Mouse (Mus musculus): ENCODE data around the gene Gm42906.

Gm42906 gene

DNA sequence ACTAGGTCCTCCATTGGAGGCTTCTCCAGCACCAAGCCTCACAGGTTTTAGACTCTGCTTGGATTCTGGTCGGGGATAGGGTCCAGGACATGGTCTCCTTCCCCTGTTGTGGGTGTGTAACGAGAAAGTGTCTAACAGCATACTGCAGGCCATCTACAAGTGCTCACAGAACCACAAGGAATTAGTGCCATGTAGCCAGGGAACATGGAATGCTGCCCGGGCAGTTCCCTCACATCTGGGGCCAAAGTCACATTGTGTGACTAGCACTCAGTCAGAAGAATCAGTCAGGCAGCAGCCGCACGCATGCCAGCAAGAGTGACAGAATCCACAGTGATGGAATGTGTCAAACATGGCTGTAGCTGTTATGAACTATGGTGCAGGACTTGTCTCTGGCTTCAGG, 261.7 kb downstream of the Gm42906 start:
- no peak for ATAC-seq (ENCODE audit: insufficient number of reproducible peaks, low FRiP score, low TSS enrichment)

DNA sequence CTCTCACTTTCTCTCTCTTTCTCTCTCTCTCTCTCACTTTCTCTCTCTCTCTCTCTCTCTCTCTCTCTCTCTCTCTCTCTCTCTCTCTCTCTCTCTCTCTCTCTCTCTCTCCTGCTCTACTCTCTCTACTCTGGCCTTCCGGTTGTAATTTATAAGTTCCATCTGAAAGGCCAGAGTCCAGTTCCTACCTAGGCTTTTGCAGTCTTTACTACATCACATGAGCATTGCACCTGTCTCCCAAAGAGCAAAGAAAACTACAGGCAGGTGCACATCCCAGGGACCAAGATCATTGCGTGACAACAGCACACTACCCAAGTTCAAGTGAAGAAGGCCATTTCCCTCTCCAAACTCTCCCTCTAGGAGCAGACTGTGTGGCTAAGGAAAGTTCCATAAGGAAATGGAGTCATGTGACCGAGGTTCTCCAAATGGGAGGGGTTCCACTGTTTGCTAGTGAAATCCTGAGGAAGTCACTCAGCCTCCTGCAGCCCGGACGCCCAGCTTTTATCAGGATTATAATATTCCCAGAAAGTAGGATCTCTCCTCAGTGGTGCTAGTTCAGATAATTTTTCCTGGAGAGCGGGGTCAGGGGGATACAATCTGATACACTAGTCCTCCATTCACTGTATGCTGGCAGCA, 262.5 kb downstream of the Gm42906 start:
- ATAC-seq (ENCODE audit: insufficient number of reproducible peaks, low FRiP score, low TSS enrichment): no peak

DNA sequence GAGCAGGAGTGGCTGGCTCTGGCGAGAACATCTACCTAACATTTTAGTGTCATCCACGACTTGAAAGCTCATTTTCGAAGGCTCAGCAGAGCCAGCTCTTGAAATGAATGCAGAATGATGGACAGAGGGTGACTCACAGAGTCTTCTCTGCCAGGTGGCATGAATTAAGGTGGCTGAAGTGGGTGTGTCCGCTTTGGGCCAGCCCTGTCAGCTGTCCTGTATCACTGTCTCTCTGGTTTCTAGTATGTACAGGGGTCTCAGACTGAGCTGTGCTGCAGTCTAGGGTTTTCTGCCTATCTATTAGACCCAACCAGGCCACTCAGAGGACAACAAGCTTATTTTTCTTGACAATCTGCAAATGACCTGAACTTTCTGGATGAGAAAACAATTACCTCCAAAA, 263.1 kb downstream of the Gm42906 start:
- no peak for ATAC-seq (ENCODE audit: insufficient number of reproducible peaks, low FRiP score, low TSS enrichment)

DNA sequence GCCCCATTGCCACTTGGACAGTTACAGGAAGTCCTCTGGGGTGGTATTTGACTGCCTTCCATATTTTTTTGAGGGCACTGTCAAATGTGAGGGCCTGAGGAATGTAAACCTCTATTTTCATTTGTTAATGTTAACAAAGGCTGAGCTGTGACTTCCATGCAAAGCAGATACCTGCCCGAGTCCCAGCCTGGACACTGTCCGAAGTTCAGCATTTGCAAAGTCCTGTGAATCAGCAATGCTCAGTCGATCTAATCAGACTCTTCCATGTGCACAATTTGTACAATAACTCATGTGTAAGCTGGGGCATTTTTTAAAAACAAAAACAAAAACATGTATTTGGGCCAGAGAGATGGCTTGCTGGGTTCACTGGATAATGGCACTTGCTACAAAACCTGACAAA, 265.3 kb downstream of the Gm42906 start:
- no peak for ATAC-seq (ENCODE audit: insufficient number of reproducible peaks, low FRiP score, low TSS enrichment)

DNA sequence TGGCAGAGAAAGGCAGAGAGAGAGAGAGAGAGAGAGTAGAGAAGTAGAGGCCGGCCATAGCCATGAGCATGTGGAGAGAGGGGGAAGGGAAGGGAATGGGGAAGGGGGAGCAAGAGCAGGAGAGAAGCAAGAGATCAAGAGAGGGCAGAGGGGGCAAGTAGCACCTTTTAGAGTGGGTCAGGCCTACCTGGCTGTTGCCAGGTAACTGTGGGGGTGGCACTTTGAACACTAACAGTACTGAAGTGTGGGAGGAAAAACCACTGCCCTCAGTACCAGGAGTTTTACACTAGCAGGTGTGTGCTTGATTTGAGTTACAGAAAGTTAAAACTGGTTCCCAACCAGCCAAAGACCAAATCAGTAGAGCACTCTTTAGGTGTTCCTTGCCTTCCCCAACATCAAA, 272.7 kb downstream of the Gm42906 start:
- ATAC-seq (ENCODE audit: insufficient number of reproducible peaks, low FRiP score, low TSS enrichment): no peak

DNA sequence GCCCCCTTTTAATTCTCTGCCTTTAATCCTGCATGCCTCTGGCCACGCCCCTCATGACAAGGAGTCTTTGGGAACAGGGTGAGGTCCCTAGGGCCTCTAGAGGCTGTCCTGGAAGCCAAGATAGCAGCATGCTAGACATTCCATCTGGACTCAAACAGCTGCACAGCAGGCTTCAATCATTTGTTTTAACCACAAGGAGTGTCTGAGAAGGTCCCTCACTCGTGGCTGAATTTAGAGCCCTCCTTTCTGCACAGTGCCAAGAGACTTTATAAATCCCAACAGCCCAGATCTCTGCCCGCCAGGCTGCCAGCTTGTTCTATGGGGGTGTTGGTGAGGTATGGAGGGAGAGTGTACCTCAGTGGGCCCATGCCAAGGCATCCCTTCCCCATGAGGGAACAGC, 273.2 kb downstream of the Gm42906 start:
- ATAC-seq (ENCODE audit: insufficient number of reproducible peaks, low FRiP score, low TSS enrichment): no peak

DNA sequence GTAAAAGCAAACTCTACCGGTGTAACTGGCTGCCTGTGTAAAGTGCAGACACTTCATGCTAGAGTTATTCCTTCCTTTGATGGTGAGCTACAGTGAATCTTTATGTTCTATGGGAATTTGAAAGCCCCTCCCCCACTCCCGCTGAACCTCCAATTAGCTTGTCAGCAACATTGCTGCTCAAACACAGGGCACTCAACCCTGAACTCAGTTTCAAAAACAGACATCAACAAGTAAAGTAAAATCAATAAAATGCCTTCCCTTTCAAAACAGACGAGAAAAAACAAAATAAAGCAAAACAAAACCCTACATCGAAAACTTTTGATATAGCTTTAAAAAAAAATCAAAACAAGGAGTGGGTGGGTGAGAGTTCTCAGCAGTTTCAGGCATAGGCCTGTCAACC, 273.9 kb downstream of the Gm42906 start:
- ATAC-seq (ENCODE audit: insufficient number of reproducible peaks, low FRiP score, low TSS enrichment): no peak

DNA sequence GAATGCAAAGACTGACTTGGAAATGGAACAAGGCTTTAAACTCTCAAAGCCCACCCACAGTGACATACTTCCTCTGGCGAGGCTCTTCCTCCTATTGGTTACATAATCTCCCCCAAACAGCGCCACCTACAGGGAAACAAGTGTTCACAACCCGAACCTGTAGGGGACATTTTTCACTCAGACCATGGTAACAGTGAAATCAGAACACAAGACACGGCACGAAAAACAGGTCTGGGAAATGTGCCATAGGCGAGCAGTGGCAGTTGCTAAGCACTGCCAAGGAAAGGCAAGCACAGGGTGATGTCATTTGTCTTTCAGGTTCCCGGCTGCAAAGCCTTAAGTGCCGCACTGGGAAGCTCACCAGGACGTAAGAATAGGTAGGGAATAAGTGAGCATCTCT, 276.4 kb downstream of the Gm42906 start:
- ATAC-seq (ENCODE audit: insufficient number of reproducible peaks, low FRiP score, low TSS enrichment): no peak

DNA sequence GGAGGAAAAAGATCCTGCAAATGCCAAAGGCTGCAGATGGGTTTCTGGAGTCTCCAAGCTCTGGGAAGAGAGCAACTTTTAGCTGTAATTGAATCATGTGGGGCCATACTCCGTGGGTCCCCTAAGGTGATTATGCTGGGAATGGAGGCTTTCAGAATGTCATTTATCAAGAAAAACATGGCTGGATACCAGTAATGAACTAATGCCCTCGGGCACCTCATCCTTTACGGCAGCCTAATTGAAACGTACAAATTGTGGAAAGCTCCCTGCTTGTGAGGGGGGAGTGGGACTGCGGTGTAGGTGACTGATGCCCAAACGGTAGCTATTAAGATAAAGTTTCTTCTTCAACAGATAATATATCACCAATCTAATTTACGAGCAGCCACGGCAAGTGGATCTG, 278.5 kb downstream of the Gm42906 start:
- ATAC-seq (ENCODE audit: insufficient number of reproducible peaks, low FRiP score, low TSS enrichment): no peak

DNA sequence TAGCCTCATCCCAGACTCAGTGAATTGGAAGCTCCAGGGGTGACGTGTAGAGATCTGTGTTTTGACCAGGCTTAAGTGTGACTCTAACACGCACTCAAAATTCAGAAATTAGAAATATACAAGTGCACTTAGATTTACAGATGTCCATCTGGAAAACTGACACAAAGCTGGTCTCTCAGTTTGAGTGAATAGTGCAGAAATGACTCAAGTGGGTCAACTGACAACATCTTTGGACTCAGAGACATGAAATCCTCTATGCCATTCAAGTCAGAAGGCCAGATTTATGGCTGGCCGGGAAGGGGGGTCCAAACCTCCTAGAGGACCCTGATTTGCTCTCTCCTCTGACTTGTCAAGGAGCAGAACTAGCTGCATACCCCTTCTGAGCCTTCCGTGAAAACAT, 279.9 kb downstream of the Gm42906 start:
- no peak for ATAC-seq (ENCODE audit: insufficient number of reproducible peaks, low FRiP score, low TSS enrichment)

DNA sequence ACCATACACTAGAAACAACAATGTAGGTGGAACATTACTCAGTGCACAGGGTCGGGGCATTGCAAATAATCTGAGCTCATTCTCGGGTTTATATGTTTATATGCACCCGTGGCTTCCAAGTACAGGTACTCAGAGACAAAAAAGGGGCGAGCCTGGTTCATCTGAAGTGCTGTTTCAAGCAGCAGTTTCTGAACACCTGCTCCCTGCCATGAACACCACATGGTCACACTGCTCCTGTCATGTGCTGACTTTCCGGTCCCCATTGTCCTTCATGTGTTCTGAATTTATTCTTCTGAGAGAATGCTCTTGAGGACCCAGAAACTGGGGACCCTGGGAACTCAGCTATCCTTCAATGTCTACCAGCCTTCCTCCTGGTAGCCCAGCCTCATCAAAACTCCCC, 282.2 kb downstream of the Gm42906 start:
- no peak for ATAC-seq (ENCODE audit: insufficient number of reproducible peaks, low FRiP score, low TSS enrichment)

DNA sequence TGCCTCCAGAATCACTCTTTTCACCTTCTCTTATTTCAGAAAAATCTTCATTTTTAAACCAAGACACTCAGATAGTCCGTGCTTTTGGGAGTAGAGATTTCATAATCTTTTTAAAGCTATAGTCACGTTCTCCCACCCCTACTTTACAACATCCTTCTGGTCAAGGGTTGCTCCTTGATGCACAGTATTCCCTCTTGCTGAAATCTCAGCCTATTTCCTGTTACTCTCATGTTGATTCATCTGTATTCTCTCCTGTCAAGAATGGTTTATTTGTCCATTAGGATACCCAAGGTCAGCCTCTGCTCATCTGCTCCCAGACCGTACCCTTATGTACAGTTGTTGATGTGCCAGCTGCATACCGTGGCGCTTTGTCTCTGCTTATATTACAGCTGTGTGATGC, 284.0 kb downstream of the Gm42906 start:
- no peak for ATAC-seq (ENCODE audit: insufficient number of reproducible peaks, low FRiP score, low TSS enrichment)

DNA sequence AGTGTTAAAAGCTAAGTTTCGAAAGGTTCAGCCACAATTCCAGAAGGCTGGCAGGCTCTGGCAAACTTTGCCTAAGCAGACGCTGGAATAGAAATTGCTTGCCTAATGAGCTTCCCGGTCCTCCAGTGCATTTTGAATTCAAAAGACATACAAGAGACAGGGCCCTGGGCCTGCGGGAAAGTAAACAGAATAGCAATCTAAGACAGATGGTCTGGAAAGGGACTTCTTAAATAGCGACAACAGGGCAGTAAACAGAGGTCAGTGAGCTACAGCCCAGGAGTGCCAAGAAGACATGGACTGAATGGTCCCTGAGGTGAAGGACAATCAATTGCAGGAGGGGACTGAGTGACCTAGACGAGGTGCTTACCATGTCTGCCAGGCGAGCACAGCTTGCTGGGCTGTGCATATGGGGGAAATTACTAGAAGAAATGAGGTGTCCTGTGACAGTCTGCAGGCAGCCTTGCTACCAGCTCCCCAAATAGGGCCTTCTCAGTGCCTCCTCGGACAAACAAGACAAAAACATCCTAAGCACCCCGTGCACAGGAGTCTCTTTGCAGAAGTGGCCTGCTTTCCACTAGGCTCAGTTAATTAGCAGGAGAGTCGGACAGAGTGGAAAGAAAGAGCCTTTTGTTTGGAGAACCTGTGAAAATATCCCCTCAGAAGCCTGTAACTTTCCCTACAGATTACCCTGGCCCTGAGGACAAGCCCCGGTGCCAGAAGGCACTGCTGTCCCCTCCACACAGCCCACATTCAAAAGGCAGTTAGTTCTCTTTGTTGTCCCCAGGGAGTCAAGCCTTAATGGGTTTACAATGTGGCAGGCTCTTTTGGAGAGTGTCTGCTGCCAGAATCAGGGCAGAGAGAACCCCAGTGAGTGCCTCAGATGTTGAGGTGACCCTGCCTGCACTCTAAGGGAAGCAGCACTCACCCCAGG, 285.0 kb downstream of the Gm42906 start:
- peak; percentile 10; the same call in 1 of the 2 replicates for ATAC-seq (ENCODE audit: insufficient number of reproducible peaks, low FRiP score, low TSS enrichment)

DNA sequence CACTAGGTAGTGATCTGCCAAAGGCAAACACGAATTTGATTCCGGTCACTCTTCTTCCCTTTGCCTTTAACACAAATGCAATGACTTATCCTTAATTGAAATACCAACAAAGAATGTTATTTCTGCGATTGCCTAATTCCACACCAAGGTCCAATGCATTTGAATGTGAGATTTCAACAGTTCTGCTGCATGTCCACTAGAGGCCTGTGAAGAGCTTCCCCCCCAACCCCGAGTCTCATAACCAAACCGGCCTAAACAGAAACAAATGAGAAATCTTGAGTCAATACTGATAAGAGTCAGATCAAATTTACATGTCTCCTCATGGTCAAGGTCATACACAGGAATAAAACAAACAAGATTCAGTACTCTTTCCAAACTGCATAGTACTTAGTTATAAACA, 285.7 kb downstream of the Gm42906 start:
- ATAC-seq (ENCODE audit: insufficient number of reproducible peaks, low FRiP score, low TSS enrichment): no peak

DNA sequence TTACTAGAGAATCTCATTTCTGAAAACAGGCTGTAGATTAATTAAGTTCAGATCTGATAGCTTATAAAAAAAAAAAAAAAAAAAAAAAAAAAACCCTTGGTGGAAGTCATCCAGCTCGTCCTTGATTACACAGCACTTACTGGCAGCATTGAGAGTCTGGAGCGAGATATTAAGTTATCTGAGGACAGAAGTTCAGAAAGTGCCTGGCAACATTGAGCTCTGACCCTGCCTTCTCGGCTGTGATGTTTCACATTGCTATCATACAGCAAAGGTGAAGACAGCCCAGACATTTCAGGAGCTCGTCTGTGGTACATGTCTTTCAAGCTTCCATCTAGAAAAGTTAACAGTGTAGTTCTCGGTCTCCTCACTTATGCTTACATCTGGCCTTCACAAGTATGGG, 290.1 kb downstream of the Gm42906 start:
- no peak for ATAC-seq (ENCODE audit: insufficient number of reproducible peaks, low FRiP score, low TSS enrichment)

DNA sequence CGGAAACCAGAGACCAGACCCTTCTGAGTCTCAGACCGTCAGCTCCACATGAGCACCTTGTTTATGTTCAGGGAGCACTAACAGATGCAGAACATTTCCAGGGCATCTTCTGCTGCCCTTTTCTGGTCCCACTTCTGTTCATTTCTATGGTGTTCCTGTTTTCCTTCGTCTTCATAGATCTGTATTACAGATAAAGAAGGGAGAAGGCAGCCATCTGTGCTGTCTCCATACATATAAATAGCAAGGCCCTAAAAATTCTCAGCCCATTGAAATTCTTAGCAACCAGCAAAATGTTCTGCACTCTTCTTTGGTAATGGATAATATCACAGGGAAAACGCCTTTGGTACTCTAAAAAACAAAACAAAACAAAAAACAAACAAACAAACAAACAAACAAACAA, 290.7 kb downstream of the Gm42906 start:
- ATAC-seq (ENCODE audit: insufficient number of reproducible peaks, low FRiP score, low TSS enrichment): no peak

DNA sequence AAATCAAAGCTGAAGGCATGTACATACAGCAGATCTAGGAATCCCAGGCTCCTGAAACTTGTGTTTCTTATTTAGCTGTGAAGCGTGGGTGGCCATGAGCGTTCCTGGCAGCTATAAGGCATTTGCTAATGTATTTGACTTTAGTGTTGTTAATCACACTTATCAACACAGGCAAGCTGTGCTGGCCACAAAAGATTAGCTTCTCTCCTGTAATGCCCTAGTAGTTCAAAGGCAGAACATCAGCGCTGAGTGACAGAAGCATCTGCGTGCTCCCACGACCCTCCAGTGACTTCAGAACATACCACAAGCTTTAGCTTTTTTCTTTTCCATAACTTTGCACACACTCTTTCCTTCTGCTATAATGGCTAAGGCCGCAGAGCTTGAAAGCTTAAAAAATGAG, 292.0 kb downstream of the Gm42906 start:
- no peak for ATAC-seq (ENCODE audit: insufficient number of reproducible peaks, low FRiP score, low TSS enrichment)

DNA sequence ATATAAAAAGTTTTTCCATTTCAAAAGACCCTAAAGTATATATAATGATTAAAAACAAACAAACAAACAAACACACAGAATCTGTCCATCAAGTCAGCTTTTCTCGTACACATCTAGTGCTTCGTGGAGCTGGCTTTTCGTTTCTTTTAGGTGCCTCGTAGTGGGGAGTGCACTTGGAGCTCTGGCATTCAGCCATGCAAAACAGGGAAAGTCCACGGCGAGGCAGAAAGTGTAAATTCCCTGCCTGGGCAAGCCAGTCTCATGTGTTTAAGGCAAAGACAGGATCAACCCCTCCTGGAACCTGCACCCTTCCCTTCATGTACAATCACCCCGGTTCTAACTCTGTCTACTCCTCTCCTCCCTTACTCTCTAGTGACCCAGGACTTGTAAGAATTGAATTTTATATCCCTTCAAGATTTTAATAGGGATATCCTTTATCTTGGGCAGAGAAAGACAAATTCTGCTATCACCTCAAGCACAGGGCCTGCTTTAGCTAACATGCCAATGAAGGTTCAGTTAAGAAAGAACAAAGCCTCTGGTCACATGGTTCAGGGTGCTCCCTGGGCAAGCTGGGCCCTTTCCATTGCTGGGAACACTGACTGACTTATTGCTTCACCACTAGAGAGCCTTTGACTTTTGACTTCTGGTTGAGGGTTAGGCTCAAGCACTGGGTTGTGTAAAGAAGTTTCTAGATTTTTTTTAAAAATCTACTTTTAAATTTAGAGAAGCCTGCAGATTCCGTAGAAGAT, 292.7 kb downstream of the Gm42906 start:
- no peak for ATAC-seq (ENCODE audit: insufficient number of reproducible peaks, low FRiP score, low TSS enrichment)

DNA sequence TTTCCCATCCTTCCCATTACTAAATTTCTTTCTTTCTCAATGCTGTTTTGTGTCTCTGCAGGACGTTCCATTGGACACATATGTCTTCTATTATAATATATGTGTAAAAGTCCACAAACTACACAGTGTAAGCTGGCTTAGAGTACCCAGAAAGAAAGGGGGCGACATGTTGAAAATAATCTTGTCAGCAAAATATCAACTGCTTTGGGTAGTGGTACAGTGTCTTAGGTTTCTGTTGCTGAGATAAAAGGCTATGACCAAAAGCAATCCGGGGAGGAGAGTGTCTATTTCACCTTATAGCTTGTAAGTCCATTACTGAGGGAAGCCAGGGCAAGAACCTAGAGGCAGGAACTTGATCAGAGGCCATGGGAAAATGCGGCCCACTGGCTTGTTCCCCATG, 293.8 kb downstream of the Gm42906 start:
- ATAC-seq (ENCODE audit: insufficient number of reproducible peaks, low FRiP score, low TSS enrichment): no peak

DNA sequence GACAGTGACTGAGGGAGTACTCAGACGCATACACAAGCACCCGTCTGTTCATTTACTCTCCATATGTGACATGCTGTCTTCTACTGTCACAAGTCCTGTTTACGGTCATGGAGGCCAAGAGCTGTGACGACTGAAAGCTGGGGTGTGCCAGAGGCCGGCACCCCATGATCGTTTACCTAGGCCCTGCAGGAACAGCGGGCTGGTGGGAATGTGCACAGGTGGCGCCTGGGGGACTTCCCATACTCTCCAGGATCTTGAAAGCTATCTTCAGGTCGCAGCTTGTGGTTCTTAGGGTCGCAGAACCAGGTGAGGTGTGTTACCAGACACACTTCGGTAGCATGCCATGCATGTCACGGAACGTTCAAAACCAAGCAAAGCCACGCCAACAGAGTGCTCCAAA, 294.2 kb downstream of the Gm42906 start:
- ATAC-seq (ENCODE audit: insufficient number of reproducible peaks, low FRiP score, low TSS enrichment): no peak

DNA sequence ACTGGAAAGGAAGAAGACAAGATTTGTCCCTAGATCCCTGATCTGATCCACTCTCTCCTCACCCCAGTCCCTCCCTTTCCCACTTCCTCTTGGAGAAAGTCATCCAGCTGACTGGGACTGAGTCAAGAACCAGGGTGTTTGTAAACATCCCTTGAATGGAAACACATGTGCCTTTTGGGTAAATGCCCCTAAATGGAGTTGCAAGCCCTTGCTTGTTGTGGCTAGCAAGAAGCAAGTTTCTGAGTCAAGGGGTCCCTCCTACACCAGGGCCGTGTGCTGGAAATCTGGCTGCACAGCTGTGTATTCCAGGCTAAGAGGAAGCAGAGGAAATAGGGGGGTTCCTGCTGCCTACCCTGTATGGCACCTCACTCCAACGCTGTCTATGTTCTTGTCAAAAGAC, 298.2 kb downstream of the Gm42906 start:
- no peak for ATAC-seq (ENCODE audit: insufficient number of reproducible peaks, low FRiP score, low TSS enrichment)

Measured in cerebellum, adult (tissue).